Mouse (Mus musculus) adrenal gland (tissue): Measurements from ENCODE around the gene Pgf.

Experiments
- intact Hi-C: fragments of 180-260 bp; cut with DNase I; formaldehyde crosslinking; loops from one replicate; pipeline ENCODE4 v1.15.1; 2025

Gene Pgf

DNA sequence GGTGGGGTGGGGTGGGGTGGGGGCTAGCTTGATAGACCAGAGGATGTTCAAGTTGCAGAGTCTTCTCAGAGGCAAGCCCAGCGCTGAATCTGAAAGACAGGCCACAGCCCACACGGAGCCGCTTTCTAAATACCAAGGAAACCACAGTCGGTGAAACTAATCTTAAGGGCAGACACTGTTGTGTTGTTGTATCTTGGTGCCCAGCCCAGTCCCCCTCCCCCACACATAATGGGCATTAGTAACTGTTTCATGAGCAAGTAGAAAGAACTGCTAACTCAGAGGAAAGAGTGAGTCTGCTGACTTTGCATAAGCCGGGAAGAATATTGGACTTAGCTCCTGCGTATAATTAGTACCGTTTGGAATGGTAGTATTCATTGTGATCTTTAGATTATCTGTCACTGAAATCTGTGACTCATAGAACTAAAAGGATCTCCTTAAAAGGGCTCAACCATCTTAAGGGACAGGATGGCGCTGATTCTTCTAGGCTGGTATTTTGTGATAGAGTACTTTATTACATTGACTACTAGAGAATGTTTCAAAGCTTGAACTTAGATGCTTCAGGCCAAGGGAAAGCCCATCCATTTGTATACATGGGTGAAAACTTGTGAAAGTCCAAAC, 50.5 kb downstream of the Pgf start:
- intact Hi-C loops, result no loop called here

DNA sequence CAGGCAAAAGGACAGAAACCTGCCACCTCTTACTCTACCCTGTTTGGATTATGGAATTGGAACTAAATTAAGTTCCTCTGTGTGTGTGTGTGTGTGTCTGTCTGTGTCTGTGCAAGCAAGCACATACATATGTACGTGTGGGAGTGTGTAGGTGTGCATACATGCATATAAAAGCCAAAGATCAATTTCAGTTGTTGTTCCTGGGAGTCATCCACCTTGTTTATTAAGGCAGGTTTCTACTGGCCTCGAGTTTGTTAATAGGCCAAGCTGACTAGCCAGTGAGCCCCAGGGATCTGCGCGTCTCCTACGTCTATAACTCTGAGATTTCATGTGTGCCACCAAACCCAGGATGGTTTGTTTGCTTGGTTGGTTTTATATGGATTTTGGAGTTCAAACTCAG, 52.8 kb downstream of the Pgf start:
- intact Hi-C loops, result no loop called here

DNA sequence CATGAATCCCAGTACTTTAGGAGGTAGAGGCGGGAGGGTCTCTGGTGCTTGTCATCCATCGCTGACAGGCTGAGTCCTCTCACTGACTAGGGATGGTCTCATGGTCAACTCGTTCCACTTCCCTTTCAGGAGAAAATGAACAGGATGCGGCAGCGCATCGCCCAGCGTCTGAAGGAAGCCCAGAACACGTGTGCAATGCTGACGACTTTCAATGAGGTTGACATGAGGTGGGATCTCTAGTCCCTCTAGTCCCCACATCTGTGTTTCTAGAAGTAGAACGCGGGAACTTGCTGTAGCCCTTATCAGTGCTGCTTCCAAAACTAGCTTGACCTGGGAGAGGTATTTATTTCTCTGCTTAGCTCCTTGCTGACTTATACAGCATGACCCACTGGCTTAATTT, 53.9 kb downstream of the Pgf start:
- intact Hi-C loops, result no loop called here

DNA sequence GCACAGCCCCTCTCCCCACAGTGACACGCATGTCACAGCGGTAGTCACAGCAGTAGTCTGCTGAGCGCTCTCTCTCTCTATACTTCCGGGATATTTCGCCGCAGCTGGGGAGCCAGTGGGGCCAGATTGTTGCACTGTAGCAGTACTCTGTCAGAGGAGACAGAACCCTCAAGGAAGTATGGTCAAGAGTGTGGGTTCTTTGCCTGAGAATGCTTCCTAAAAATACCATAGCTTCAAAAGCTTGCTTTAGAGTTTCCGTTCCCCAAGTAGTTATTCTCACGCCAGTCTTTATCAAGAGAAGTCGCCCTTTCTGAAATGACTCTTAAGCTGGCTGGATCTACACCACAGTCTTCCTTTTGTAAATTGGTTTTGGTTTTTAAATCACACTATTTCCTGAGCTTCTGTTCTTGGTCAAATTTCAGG, 54.5 kb downstream of the Pgf start:
- intact Hi-C loops, result no loop called here

DNA sequence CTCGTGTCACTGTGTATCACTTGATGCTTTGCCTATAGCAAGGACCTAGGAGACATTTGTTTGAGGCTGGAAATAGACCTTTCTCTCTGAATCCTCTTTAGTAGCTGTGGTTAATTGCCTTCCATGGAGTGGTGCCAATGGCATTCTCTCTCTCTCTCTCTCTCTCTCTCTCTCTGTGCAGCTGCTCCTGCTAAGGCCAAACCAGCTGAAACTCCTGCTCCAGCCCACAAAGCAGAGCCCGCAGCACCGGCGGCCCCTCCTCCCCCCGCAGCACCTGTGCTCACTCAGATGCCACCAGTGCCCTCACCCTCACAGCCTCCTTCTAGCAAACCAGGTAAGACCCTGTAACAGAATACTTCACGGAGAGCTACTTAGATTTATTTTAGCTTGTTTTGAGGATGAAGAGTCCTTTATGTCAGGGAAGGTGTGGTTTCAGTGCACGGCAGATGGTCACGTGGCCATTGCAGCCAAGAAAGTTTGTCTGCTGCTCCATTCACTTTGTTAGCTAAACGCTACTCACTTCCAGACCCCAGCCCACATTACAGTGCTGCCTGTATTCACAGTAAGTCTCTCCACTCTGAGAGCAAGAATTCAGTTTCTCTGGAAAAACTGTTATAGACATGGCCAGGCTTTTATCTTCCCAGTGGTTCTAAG, 55.7 kb downstream of the Pgf start:
- intact Hi-C loops, result no loop called here
